9 mouse cellular contexts compared by ENCODE assay signal in genomic region chr19:42432191-42432590, GRCm38 (mm10). TPM values are rescaled to one million over a fixed set of nuclear protein-coding genes. Genes with fewer than 3 reads are reported as not detected.
DNase-seq lines count a peak whose midpoint lies in the region; ATAC-seq and TF ChIP-seq lines count a peak whose summit lies in the region.
"Had no signal": no experiment of that assay in that cellular context is flagged by ENCODE, and none has a peak within 500 bp of the region (broad histone marks: within the 10 kb centered on the region; RNA-seq: fewer than 3 reads in every experiment).

No protein-coding gene starts in this region.

- no peaks in the 10 kb centered on the region for H3K36me3 ChIP-seq in kidney, postnatal 0 days (ENCODE audit: insufficient read depth, low read length)
- no peaks in the 10 kb centered on the region for H3K36me3 ChIP-seq in hindbrain, embryonic 10.5 days
- H3K36me3 ChIP-seq in liver, embryonic 11.5 days (ENCODE audit: control insufficient read depth, insufficient read depth, low read length) = no peaks in the 10 kb centered on the region

- peaks cover 29% of the 10 kb centered on the region for H3K27me3 ChIP-seq in kidney, postnatal 0 days (ENCODE audit: insufficient read depth, low read length)
- H3K27me3 ChIP-seq in hindbrain, embryonic 10.5 days (ENCODE audit: insufficient read depth, poor library complexity, severe bottlenecking) = peaks cover 61% of the 10 kb centered on the region
- peaks cover 58% of the 10 kb centered on the region for H3K27me3 ChIP-seq in liver, embryonic 11.5 days (replicated peaks; ENCODE audit: control insufficient read depth, insufficient read depth, low read length)

- H3K9me3 ChIP-seq in kidney, postnatal 0 days (replicated peaks; ENCODE audit: low read length) = no peaks in the 10 kb centered on the region
- H3K9me3 ChIP-seq in hindbrain, embryonic 10.5 days = no peaks in the 10 kb centered on the region
- H3K9me3 ChIP-seq in liver, embryonic 11.5 days (ENCODE audit: control insufficient read depth, low read length) = no peaks in the 10 kb centered on the region

- peak overlapping the region; percentile 52 for H3K4me3 ChIP-seq in kidney, postnatal 0 days (replicated peaks; ENCODE audit: low read depth, low read length)
- H3K4me3 ChIP-seq in hindbrain, embryonic 10.5 days = peak overlapping the region; percentile 65
- peak overlapping the region; percentile 53 for H3K4me3 ChIP-seq in liver, embryonic 11.5 days (ENCODE audit: low read depth, low read length)

- no peak overlapping the region for H3K27ac ChIP-seq in kidney, postnatal 0 days
- H3K27ac ChIP-seq in hindbrain, embryonic 10.5 days = peak overlapping the region; percentile 93
- no peak overlapping the region for H3K27ac ChIP-seq in liver, embryonic 11.5 days (ENCODE audit: low read depth, low read length)

- peak; percentile 57 for DNase-seq in kidney, postnatal 0 days (ENCODE audit: low spot score)
- DNase-seq in kidney, adult 9 months = no peak
- DNase-seq in adrenal gland, adult 8-10 months = peak; percentile 6
- DNase-seq in embryo, embryonic 11.5 days (ENCODE audit: low read depth, low spot score) = peak; percentile 36
- peak; percentile 74 for DNase-seq in hindbrain, embryonic 10.5 days (ENCODE audit: low spot score)
- DNase-seq in liver, embryonic 11.5 days (ENCODE audit: low spot score) = peak; percentile 55
- peak; percentile 43 for DNase-seq in right cerebral cortex, adult 18-20 months
- DNase-seq in spleen, postnatal 36 days (ENCODE audit: low spot score in 2 of 2) = no peak

- peak overlapping the region; percentile 90 for H3K4me2 ChIP-seq in kidney, postnatal 0 days (ENCODE audit: low read length)
- peak overlapping the region; percentile 70 for H3K4me2 ChIP-seq in liver, embryonic 11.5 days

- peak; percentile 49; the same call in 1 of the 2 replicates for ATAC-seq in kidney, postnatal 0 days (replicated peaks; ENCODE audit: low FRiP score, low read depth)
- no peak for ATAC-seq in liver, embryonic 11.5 days (replicated peaks; ENCODE audit: low FRiP score)

- WGBS in kidney, postnatal 0 days = under 1% methylated on average over 40 of the region's 44 CpGs
- WGBS in hindbrain, embryonic 10.5 days = under 1% methylated on average over 42 of the region's 44 CpGs
- 0% methylated on average over 41 of the region's 44 CpGs for WGBS in liver, embryonic 11.5 days

- no peak for TF ChIP-seq CTCF in kidney, postnatal 0 days (IDR thresholded peaks at IDR 0.05; ENCODE audit: low read depth)

- peaks cover 5% of the 10 kb centered on the region for H3K4me1 ChIP-seq in kidney, postnatal 0 days (replicated peaks; ENCODE audit: insufficient read depth, low read length)
- peaks cover 28% of the 10 kb centered on the region for H3K4me1 ChIP-seq in hindbrain, embryonic 10.5 days (replicated peaks)
- peaks cover 4% of the 10 kb centered on the region; the same call in 1 of the 2 replicates for H3K4me1 ChIP-seq in liver, embryonic 11.5 days (replicated peaks; ENCODE audit: control insufficient read depth, insufficient read depth, low read length)

- peak overlapping the region; percentile 46; the same call in 1 of the 2 replicates for H3K9ac ChIP-seq in kidney, postnatal 0 days (ENCODE audit: low read depth, low read length)
- no peak overlapping the region for H3K9ac ChIP-seq in liver, embryonic 11.5 days (ENCODE audit: low read depth, low read length)

RNA-seq across cellular contexts. Expression of gene Crtac1, which starts 0.6 kb away (rescaled TPM):
- 2.6 and 3.5 TPM in 2 replicates for polyA plus RNA-seq in kidney, postnatal 0 days (2015; fragmentation: Nextera tagmentation; extraction: Ambion mirVana)
- 1 to 10 TPM in 2 of 4 experiments, under 1 TPM in 2; 0.26 to 2.3 (median 0.73) TPM for total RNA-seq in adrenal gland, adult 8-10 months (2022)
- polyA plus RNA-seq in hindbrain, embryonic 10.5 days (2016; fragmentation: Nextera tagmentation; extraction: Ambion mirVana) = 5.5 and 8.8 TPM in 2 replicates
- polyA plus RNA-seq in liver, embryonic 11.5 days (2014; fragmentation: Nextera tagmentation; extraction: Ambion mirVana) = 0.06 and 0.10 TPM in 2 replicates
- total RNA-seq: heart, postnatal 36 days had no signal

Comparison
In these comparisons a context has a peak if more than half of its experiments do, and no peak if none do; other contexts are left out.
1. DNase-seq: peak in kidney, postnatal 0 days (single experiment), adrenal gland, adult 8-10 months (single experiment), embryo, embryonic 11.5 days (single experiment), hindbrain, embryonic 10.5 days (single experiment), liver, embryonic 11.5 days (single experiment) and right cerebral cortex, adult 18-20 months (single experiment); none in kidney, adult 9 months (single experiment) and spleen, postnatal 36 days (0 of 2).
2. Peak in every context shown above with its lines, with median percentiles within 50 percentile points of each other: H3K4me3 ChIP-seq.